Mouse (Mus musculus): ENCODE measurements around the gene Trip4.
"Not testable (repeated sequence)": the region's sequence is repeated elsewhere in the genome, so short reads cannot be mapped to it uniquely, and the experiment has no call there.

The Trip4 gene

GRCm38 (mm10) chr9:65791846-65792245 is 116.7 kb downstream of the Trip4 start:
- no peak for DNase-seq

GRCm38 (mm10) chr9:65791106-65791505 is 117.5 kb downstream of the Trip4 start:
- DNase-seq: no peak

- no peak for DNase-seq
Observed at GRCm38 (mm10) chr9:65789788-65790187, 118.8 kb downstream of the Trip4 start.

- no peak for DNase-seq
Observed at GRCm38 (mm10) chr9:65788556-65788955, 120.0 kb downstream of the Trip4 start.

GRCm38 (mm10) chr9:65787829-65788344 is 120.7 kb downstream of the Trip4 start:
- DNase-seq: no peak

GRCm38 (mm10) chr9:65786885-65787787 is 121.5 kb downstream of the Trip4 start:
- DNase-seq: peak; percentile 71

- DNase-seq: no peak
Observed at GRCm38 (mm10) chr9:65785772-65786368, 122.7 kb downstream of the Trip4 start.

GRCm38 (mm10) chr9:65779619-65780018 is 129.0 kb downstream of the Trip4 start:
- not testable (repeated sequence) for DNase-seq

All from kidney, adult 11 months (tissue).